Mouse (Mus musculus) testis, adult 2 months (tissue): ENCODE measurements at regions not wholly inside any gene's neighbourhood (a gene's known extent, or its start where the extent isn't known, plus 50 kb on each side); places are given as distances from the start of the nearest gene placed in this dataset.

Experiments used
- H3K27ac ChIP-seq: fragments of 200-500 bp; 2 replicates; pipeline ENCODE4 v1.5.1; 2012; ENCODE audit warnings: low read depth, low read length; ENCODE audit not compliant: control insufficient read depth, insufficient read depth
- H3K27me3 ChIP-seq: fragments of 200-500 bp; 2 replicates; pipeline ENCODE4 v1.6.1; 2012; ENCODE audit warnings: mild to moderate bottlenecking, low read length, moderate library complexity; ENCODE audit not compliant: control insufficient read depth, insufficient read depth
- H3K36me3 ChIP-seq: fragments of 200-500 bp; 2 replicates; pipeline ENCODE4 v1.6.1; 2012; ENCODE audit warnings: mild to moderate bottlenecking, low read length; ENCODE audit not compliant: control insufficient read depth, insufficient read depth
- H3K4me1 ChIP-seq: fragments of 200-500 bp; 2 replicates; pipeline ENCODE4 v1.6.1; 2012; ENCODE audit warnings: low read length; ENCODE audit not compliant: control insufficient read depth, insufficient read depth
- H3K4me3 ChIP-seq: fragments of 200-500 bp; 2 replicates; pipeline ENCODE4 v1.5.1; 2012; ENCODE audit warnings: low read depth, mild to moderate bottlenecking, low read length, moderate library complexity, mixed read lengths; ENCODE audit not compliant: control insufficient read depth
- CTCF ChIP-seq: fragments of 200-500 bp; IDR thresholded peaks from 2 replicates; pipeline ENCODE4 v1.5.1; 2012; ENCODE audit warnings: low read depth, mild to moderate bottlenecking, inconsistent platforms, low read length, moderate library complexity; ENCODE audit not compliant: control insufficient read depth, insufficient read depth, insufficient replicate concordance
- POLR2A ChIP-seq: fragments of 200-500 bp; IDR thresholded peaks from 2 replicates; pipeline ENCODE4 v1.6.1; 2012; ENCODE audit warnings: low read depth, mild to moderate bottlenecking, inconsistent platforms, low read length, moderate library complexity; ENCODE audit not compliant: control insufficient read depth

GRCm38 (mm10) chr10:83963779-83964643, 241.3 kb downstream of the 1500009L16Rik start:
- H3K27ac ChIP-seq = no peak overlapping the region
- H3K4me3 ChIP-seq = no peak overlapping the region

DNA sequence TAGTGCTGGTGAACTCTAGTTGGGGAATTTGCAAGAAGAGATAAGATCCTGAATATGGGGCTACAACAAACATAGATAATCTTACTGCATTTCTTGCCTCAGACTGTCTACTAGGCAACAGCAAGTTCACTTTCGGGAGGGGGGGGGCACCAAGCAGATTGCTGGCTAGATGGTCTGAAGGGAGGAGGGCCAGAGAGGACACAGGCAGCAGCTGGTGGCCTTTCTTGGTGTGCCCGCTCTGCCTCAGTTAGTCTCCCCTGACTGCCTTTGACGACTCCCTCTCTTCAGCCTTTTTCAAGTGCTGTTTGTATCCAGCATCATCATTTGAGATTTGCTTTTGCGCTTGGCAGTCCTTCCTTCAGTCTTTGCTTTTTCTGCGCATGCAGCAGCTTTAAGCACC, 242.2 kb downstream of the 1500009L16Rik start:
- no peaks in the 10 kb centered on the region for H3K27me3 ChIP-seq
- H3K4me3 ChIP-seq = no peak overlapping the region
- no peak overlapping the region for H3K27ac ChIP-seq
- no peaks in the 10 kb centered on the region for H3K4me1 ChIP-seq
- TF ChIP-seq POLR2A = no peak
- no peak for TF ChIP-seq CTCF
- no peaks in the 10 kb centered on the region for H3K36me3 ChIP-seq

More at GRCm38 (mm10) chr10:83963779-83964643, 241.3 kb downstream of the 1500009L16Rik start:
- Histone ChIP-seq H3K27me3 (no peaks in the 10 kb centered on the region), H3K4me1 (no peaks in the 10 kb centered on the region), H3K36me3 (no peaks in the 10 kb centered on the region)
- TF ChIP-seq CTCF = no peak
- TF ChIP-seq POLR2A = no peak

DNA sequence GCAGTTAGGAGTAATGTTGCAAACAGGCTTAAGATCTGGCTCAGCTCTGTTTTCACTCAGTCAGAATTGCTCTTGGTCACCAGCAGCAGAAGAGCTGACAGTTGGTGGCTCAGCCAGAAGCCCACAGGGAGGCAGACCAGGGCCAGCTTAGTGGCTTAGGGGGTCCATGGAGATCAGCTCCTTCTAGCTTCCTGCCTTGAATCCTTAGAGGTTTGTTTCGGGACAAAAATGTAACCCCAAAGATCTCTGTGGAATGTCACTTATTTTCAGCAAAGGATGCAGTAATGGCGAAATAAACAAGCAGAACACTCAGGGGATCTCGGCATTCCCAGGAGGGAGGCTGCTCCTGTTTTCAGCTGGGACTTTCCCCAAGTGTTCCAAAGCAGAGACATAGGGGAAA, 247.8 kb downstream of the 1500009L16Rik start:
- Histone ChIP-seq H3K27me3 (no peaks in the 10 kb centered on the region), H3K4me1 (no peaks in the 10 kb centered on the region), H3K4me3 (no peak overlapping the region), H3K36me3 (no peaks in the 10 kb centered on the region), H3K27ac (no peak overlapping the region)
- TF ChIP-seq CTCF (no peak), POLR2A (no peak)

- Histone ChIP-seq H3K36me3 (no peaks in the 10 kb centered on the region), H3K4me3 (no peak overlapping the region), H3K27ac (no peak overlapping the region), H3K27me3 (no peaks in the 10 kb centered on the region), H3K4me1 (no peaks in the 10 kb centered on the region; the same call in 1 of the 2 replicates)
- no peak for TF ChIP-seq POLR2A
- no peak for TF ChIP-seq CTCF
Observed at GRCm38 (mm10) chr10:83974548-83974947, 251.9 kb downstream of the 1500009L16Rik start.

DNA sequence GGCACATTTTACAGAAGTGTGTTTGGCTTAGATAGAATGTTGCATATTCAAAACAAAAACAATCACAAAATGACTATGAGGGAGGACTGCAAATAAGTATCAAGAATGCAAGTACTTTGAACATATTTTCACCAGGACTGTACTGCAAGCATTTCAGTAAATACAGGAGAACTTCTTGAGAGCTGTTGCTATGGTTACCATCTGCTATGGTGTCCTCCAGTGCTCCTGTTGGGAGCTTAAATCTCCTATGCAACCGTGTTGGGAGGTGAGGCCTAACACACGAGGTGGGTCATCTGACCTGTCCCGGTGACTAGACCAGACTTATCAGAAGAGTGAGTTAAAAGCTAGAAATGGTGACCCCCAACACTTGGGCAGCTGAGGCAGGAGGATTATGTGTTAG, 253.9 kb downstream of the 1500009L16Rik start:
- Histone ChIP-seq H3K36me3 (no peaks in the 10 kb centered on the region), H3K27me3 (no peaks in the 10 kb centered on the region), H3K4me3 (no peak overlapping the region), H3K27ac (no peak overlapping the region), H3K4me1 (no peaks in the 10 kb centered on the region; the same call in 1 of the 2 replicates)
- TF ChIP-seq CTCF = no peak
- TF ChIP-seq POLR2A = no peak

DNA sequence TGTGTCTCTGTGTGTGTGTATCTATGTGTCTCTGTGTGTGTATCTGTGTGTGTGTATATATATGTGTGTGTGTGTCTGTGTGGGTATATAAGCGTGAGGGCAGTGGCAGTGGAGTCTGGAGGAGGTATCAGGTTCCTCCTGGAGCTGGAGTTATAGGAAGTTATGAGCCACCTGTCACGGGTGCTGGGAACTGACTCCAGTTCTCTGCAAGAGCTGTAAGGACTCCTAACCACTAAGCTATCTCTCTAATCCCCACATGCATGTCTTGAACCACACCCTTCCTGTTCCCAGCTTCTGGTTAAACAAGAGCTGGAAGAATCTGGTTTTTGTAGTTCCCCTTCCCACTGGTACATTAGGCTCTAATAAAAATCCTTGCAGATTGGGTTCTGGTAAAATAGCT, 257.3 kb downstream of the 1500009L16Rik start:
- TF ChIP-seq POLR2A (no peak), CTCF (no peak)
- no peak overlapping the region for H3K4me3 ChIP-seq
- H3K36me3 ChIP-seq = no peaks in the 10 kb centered on the region
- no peaks in the 10 kb centered on the region; the same call in 1 of the 2 replicates for H3K4me1 ChIP-seq
- H3K27me3 ChIP-seq = no peaks in the 10 kb centered on the region
- no peak overlapping the region for H3K27ac ChIP-seq

GRCm38 (mm10) chr10:83984697-83985415, 262.2 kb downstream of the 1500009L16Rik start:
- Histone ChIP-seq H3K27me3 (no peaks in the 10 kb centered on the region), H3K27ac (no peak overlapping the region)

More at GRCm38 (mm10) chr10:83984697-83985415, 262.2 kb downstream of the 1500009L16Rik start:
- TF ChIP-seq CTCF (no peak), POLR2A (no peak)
- H3K4me3 ChIP-seq = no peak overlapping the region
- H3K36me3 ChIP-seq = no peaks in the 10 kb centered on the region
- H3K4me1 ChIP-seq = no peaks in the 10 kb centered on the region
